Mouse (Mus musculus): Measurements from ENCODE around the gene Crim1.

The Crim1 gene

DNA sequence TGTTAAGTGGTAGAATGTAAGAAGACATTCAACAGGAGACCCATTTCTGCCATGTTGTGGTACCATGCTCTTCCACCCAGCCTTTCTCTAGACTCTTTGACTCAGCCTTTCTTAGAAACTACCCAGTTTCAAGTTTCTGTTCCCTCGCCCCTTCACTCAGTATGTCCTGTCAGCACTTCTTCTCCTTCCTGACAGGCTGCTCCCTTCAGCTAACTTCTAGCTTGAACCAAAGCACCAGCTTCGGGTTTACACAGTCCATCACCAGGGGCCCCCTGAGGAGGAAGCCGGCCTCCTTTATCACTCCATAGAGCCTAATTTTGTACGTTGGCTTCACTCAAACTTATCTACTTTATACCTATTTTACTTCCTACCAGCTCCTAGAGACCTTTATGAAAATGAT is 219.2 kb downstream of the Crim1 start:
- DNase-seq (ENCODE audit: low spot score in 2 of 2), result no peak

DNA sequence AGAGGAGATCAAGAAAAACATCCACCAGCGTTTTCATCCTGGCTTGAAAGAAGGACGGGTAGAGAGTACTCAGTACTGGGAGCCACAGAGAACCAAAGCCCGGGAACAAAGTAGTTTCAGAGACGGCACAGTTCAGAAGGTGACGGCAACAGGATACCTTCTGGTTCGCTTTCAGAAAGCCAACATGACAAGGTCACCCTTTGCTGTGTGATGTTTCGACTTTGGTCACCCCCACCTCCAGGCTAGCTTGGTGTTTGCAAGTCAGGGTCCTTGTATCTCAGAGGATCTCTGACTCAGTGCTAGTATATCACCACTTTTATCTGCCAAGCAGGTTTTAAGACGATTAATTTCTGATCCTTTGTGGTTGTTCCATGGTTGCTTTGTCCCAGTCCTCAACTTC is 225.0 kb downstream of the Crim1 start:
- no peak for DNase-seq (ENCODE audit: low spot score in 2 of 2)

All from urinary bladder, adult 18-20 months (tissue).